Mouse (Mus musculus) heart, postnatal 0 days (tissue): ENCODE results near the gene Tmem8b. TPM values are rescaled to one million over a fixed set of nuclear protein-coding genes. Genes with fewer than 3 reads are reported as not detected.
A peak's percentile ranks its signal among the peaks of the same experiment; 100 is the strongest.

Experiments used
- ATAC-seq: fragments of 200-750 bp; cut with Nextera tagmentation; 2 replicates; pipeline ENCODE4 v1.8.0; 2017; ENCODE audit warnings: low read depth, moderate number of reproducible peaks, moderate library complexity; ENCODE audit not compliant: insufficient read depth
- DNase-seq: peaks from one replicate; pipeline ENCODE4 v3.0.0-alpha.2; 2016; ENCODE audit warnings: low spot score
- H3K27ac ChIP-seq: fragments of 300-500 bp; sonication (generic); 2 replicates; pipeline ENCODE4 v1.5.1; 2014; ENCODE audit warnings: low read depth, mild to moderate bottlenecking
- H3K27me3 ChIP-seq: fragments of 300-500 bp; sonication (generic); 2 replicates; pipeline ENCODE4 v1.6.1; 2014; ENCODE audit warnings: low read length, mixed read lengths; ENCODE audit not compliant: control insufficient read depth, insufficient read depth
- H3K36me3 ChIP-seq: fragments of 300-500 bp; sonication (generic); replicated peaks from 2 replicates; pipeline ENCODE4 v1.6.1; 2014; ENCODE audit warnings: low read length, mixed read lengths; ENCODE audit not compliant: control insufficient read depth, insufficient read depth
- H3K4me1 ChIP-seq: fragments of 300-500 bp; sonication (generic); 2 replicates; pipeline ENCODE4 v1.6.1; 2014; ENCODE audit warnings: antibody characterized with exemption; ENCODE audit not compliant: control insufficient read depth, insufficient read depth
- H3K4me2 ChIP-seq: fragments of 300-500 bp; sonication (generic); 2 replicates; pipeline ENCODE4 v1.6.1; 2014; ENCODE audit warnings: low read depth, mild to moderate bottlenecking, low read length, moderate library complexity
- H3K4me3 ChIP-seq: fragments of 300-500 bp; sonication (generic); 2 replicates; pipeline ENCODE4 v1.5.1; 2014; ENCODE audit warnings: low read depth, low read length
- H3K9ac ChIP-seq: fragments of 300-500 bp; sonication (generic); replicated peaks from 2 replicates; pipeline ENCODE4 v1.6.1; 2014; ENCODE audit warnings: low read depth, low read length, mixed read lengths
- H3K9me3 ChIP-seq: fragments of 300-500 bp; sonication (generic); replicated peaks from 2 replicates; pipeline ENCODE4 v1.6.1; 2016; ENCODE audit warnings: low read length; ENCODE audit not compliant: control insufficient read depth
- CTCF ChIP-seq: IDR thresholded peaks from 2 replicates; pipeline ENCODE4 v1.5.1; 2016; ENCODE audit warnings: antibody characterized with exemption, control low read depth, low read depth
- EP300 ChIP-seq: IDR thresholded peaks from 2 replicates; pipeline ENCODE4 v1.6.1; 2016; ENCODE audit warnings: antibody characterized with exemption, low read depth
- WGBS: fragments of 180-500 bp; shearing (Covaris S2); extraction: QIAGEN DNeasy Blood & Tissue Kit; methylation state at CpG from one replicate; pipeline ENCODE4 v1.1.7; 2014; 5-methylcytosine and 5-hydroxymethylcytosine counted together
- polyA plus RNA-seq: library from polyadenylated mRNA; unstranded; fragments of >200 nt; fragmentation: Nextera tagmentation; extraction: Ambion mirVana; gene quantifications from 2 replicates; pipeline ENCODE4 v1.2.1, GENCODE M21; 2015
- total RNA-seq: library from RNA; depleted of rRNA; stranded (reverse); fragments of >200 nt; gene quantifications from 2 replicates; pipeline ENCODE4 v1.2.3, GENCODE M21; 2014; ENCODE audit warnings: low replicate concordance

Tmem8b gene
- total and polyA plus RNA-seq, 2 experiments from 2014 or later = 4.9 to 24.9 TPM

DNA sequence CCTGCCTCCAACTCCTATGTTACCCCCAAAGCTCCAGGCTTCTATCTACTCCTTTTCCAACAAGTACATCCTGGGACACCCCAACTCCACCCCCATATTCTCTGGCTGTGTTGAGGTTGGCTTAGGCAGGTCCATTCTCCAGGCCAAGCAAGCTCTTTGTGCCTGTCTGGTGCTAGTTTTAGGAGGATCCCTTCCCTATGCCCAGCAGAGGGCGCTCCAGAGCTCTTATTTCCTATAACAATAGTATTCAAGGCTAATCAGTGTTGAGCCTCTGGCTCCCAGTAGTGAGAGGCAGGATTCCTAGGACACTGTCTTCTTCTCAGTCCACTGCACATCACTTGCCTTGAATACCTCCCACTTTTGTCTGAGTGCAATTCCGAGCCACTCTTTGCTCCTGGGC lies 3.3 kb downstream of the Tmem8b start:
- ATAC-seq (peak; percentile 34; the same call in 1 of the 2 replicates), DNase-seq (peak; percentile 81)
- 4% methylated on average over 2 of the region's 2 CpGs for WGBS
- Histone ChIP-seq H3K27ac (no peak overlapping the region), H3K4me2 (no peak overlapping the region), H3K9ac (no peak overlapping the region), H3K4me1 (0 out of 2 replicates have a peak, but pooled peaks cover 8% of the 10 kb centered on the region), H3K36me3 (peaks cover 9% of the 10 kb centered on the region; the same call in 1 of the 2 replicates), H3K4me3 (no peak overlapping the region), H3K27me3 (no peaks in the 10 kb centered on the region), H3K9me3 (no peaks in the 10 kb centered on the region)
- peak; percentile 80 for TF ChIP-seq CTCF
- no peak for TF ChIP-seq EP300

- H3K4me1 ChIP-seq = 0 out of 2 replicates have a peak, but pooled peaks cover 8% of the 10 kb centered on the region
- peaks cover 9% of the 10 kb centered on the region for H3K36me3 ChIP-seq
- ATAC-seq (no peak), DNase-seq (no peak)
- 85% methylated on average over 8 of the region's 8 CpGs for WGBS
- H3K9me3 ChIP-seq = no peaks in the 10 kb centered on the region
- no peaks in the 10 kb centered on the region for H3K27me3 ChIP-seq
- H3K4me3 ChIP-seq = no peak overlapping the region
- H3K9ac ChIP-seq = no peak overlapping the region
- H3K27ac ChIP-seq = no peak overlapping the region
- TF ChIP-seq CTCF = no peak
- TF ChIP-seq EP300 = no peak
- H3K4me2 ChIP-seq = no peak overlapping the region
Measured at GRCm38 (mm10) chr4:43673703-43674102, 4.9 kb downstream of the Tmem8b start.

GRCm38 (mm10) chr4:43674974-43675373 lies 6.2 kb downstream of the Tmem8b start:
- H3K27me3 ChIP-seq = no peaks in the 10 kb centered on the region
- no peak for ATAC-seq
- no peak for DNase-seq
- H3K4me1 ChIP-seq = 0 out of 2 replicates have a peak, but pooled peaks cover 4% of the 10 kb centered on the region
- WGBS = 78% methylated on average over 5 of the region's 5 CpGs
- no peaks in the 10 kb centered on the region for H3K9me3 ChIP-seq
- peaks cover 9% of the 10 kb centered on the region for H3K36me3 ChIP-seq
- no peak overlapping the region for H3K9ac ChIP-seq
- no peak overlapping the region for H3K4me2 ChIP-seq
- TF ChIP-seq EP300 (no peak), CTCF (no peak)
- no peak overlapping the region for H3K4me3 ChIP-seq
- no peak overlapping the region for H3K27ac ChIP-seq

GRCm38 (mm10) chr4:43675608-43676007 lies 6.8 kb downstream of the Tmem8b start:
- H3K4me3 ChIP-seq = no peak overlapping the region
- H3K27ac ChIP-seq = no peak overlapping the region
- H3K4me1 ChIP-seq = no peaks in the 10 kb centered on the region
- ATAC-seq (no peak), DNase-seq (no peak)
- no peaks in the 10 kb centered on the region for H3K9me3 ChIP-seq
- 65% methylated on average over 4 of the region's 4 CpGs for WGBS
- TF ChIP-seq CTCF (no peak), EP300 (no peak)
- no peak overlapping the region for H3K4me2 ChIP-seq
- H3K36me3 ChIP-seq = peaks cover 10% of the 10 kb centered on the region
- no peak overlapping the region for H3K9ac ChIP-seq
- no peaks in the 10 kb centered on the region for H3K27me3 ChIP-seq

- no peak overlapping the region for H3K27ac ChIP-seq
- DNase-seq = no peak
- TF ChIP-seq CTCF (no peak), EP300 (no peak)
- H3K36me3 ChIP-seq = peaks cover 20% of the 10 kb centered on the region
- no peak overlapping the region for H3K9ac ChIP-seq
- no peaks in the 10 kb centered on the region for H3K9me3 ChIP-seq
- no peak overlapping the region for H3K4me2 ChIP-seq
- no peaks in the 10 kb centered on the region for H3K27me3 ChIP-seq
- no peak overlapping the region for H3K4me3 ChIP-seq
- no peaks in the 10 kb centered on the region for H3K4me1 ChIP-seq
- WGBS = 87% methylated on average over 6 of the region's 6 CpGs
- no peak for ATAC-seq
Measured at GRCm38 (mm10) chr4:43678541-43678940, 9.8 kb downstream of the Tmem8b start.

DNA sequence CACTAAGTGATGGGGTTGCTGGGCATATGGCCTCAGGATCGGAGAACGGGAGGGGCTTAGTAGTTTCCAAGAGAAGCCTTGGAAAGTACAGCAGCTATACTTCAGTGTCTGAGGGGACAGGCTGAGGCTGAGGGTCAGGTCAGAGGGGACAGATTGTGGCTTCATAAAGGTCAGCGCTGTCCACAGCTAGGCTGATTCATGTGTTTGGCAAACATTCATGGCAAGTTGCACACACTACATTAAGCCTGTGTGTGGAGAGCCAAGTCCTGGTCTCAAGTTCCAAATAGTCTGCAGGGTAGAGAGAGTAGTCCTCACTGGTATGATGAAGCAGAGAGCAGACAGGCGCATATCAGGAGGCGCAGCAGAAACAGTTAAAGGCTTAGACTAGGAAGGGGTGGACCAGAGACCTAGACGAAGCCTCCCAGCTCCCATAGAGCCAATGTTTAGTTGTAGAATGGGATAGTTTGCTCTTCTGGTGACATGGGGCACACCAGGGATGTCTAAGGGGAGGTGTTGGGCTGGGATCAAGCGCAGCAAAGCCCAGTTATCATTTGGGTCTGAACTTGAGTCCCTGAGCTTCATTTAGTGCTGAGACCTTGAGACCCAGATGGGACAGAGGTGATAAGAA lies 10.8 kb downstream of the Tmem8b start:
- no peak for TF ChIP-seq CTCF
- no peak for TF ChIP-seq EP300
- WGBS = 85% methylated on average over 7 of the region's 7 CpGs

More for the DNA sequence above, 10.8 kb downstream of the Tmem8b start:
- Histone ChIP-seq H3K27ac (no peak overlapping the region), H3K4me3 (no peak overlapping the region), H3K9me3 (no peaks in the 10 kb centered on the region), H3K9ac (no peak overlapping the region), H3K4me2 (no peak overlapping the region), H3K4me1 (no peaks in the 10 kb centered on the region), H3K36me3 (peaks cover 20% of the 10 kb centered on the region), H3K27me3 (no peaks in the 10 kb centered on the region)
- DNase-seq = no peak
- ATAC-seq = no peak
